Mouse (Mus musculus) heart, adult 2 months (tissue): Measurements from ENCODE around the gene Cfap100.

Experiments
- CTCF ChIP-seq: fragments of 200-600 bp; IDR thresholded peaks from 2 replicates; pipeline ENCODE4 v1.8.1; 2022; ENCODE audit warnings: antibody characterized with exemption, mild to moderate bottlenecking, moderate library complexity
- POLR2A ChIP-seq: fragments of 200-500 bp; IDR thresholded peaks from 2 replicates; pipeline ENCODE4 v1.6.1; 2011; ENCODE audit warnings: mild to moderate bottlenecking, low read depth, low read length, control low read depth; ENCODE audit not compliant: insufficient read depth

- TF ChIP-seq POLR2A (no peak), CTCF (no peak)
These were observed 34.6 kb downstream of the Cfap100 start for GRCm38 (mm10) chr6:90393948-90394347.
